Mouse (Mus musculus): Measurements from ENCODE around the gene Cpxm2. TPM values are rescaled to one million over a fixed set of nuclear protein-coding genes. Genes with fewer than 3 reads are reported as not detected.

Cpxm2 gene
- polyA plus RNA-seq, 1 experiment from 2014 or later, result 0.17 TPM

- ATAC-seq (ENCODE audit: extremely low read depth, insufficient number of reproducible peaks, low FRiP score, low TSS enrichment), result no peak
- 62% methylated on average over 4 of the region's 4 CpGs for WGBS
- peaks cover 8% of the 10 kb centered on the region for H3K27me3 ChIP-seq (replicated peaks)
- H3K36me3 ChIP-seq, result no peaks in the 10 kb centered on the region
- no peaks in the 10 kb centered on the region for H3K9me3 ChIP-seq
- H3K4me1 ChIP-seq, result no peaks in the 10 kb centered on the region
- no peak overlapping the region for H3K4me2 ChIP-seq
- no peak overlapping the region for H3K4me3 ChIP-seq
- H3K9ac ChIP-seq, result no peak overlapping the region
- H3K27ac ChIP-seq (replicated peaks), result no peak overlapping the region
Measured at GRCm38 (mm10) chr7:132088181-132088580, 66.4 kb downstream of the Cpxm2 start.

- Histone ChIP-seq H3K36me3 (no peaks in the 10 kb centered on the region), H3K9ac (no peak overlapping the region), H3K27me3 (replicated peaks) (peaks cover 26% of the 10 kb centered on the region), H3K27ac (replicated peaks) (no peak overlapping the region), H3K4me2 (no peak overlapping the region), H3K4me3 (no peak overlapping the region), H3K9me3 (no peaks in the 10 kb centered on the region), H3K4me1 (no peaks in the 10 kb centered on the region)
- WGBS, result 56% methylated on average over 1 of the region's 1 CpGs
- ATAC-seq (ENCODE audit: extremely low read depth, insufficient number of reproducible peaks, low FRiP score, low TSS enrichment), result no peak
Measured at GRCm38 (mm10) chr7:132075825-132076224, 78.7 kb downstream of the Cpxm2 start.

- H3K9me3 ChIP-seq, result no peaks in the 10 kb centered on the region
- H3K9ac ChIP-seq, result no peak overlapping the region
- H3K27ac ChIP-seq (replicated peaks), result no peak overlapping the region
- H3K4me3 ChIP-seq, result no peak overlapping the region
- no peak overlapping the region for H3K4me2 ChIP-seq
- 68% methylated on average over 3 of the region's 3 CpGs for WGBS
- no peaks in the 10 kb centered on the region for H3K36me3 ChIP-seq
- H3K27me3 ChIP-seq (replicated peaks), result peaks cover 33% of the 10 kb centered on the region
- no peak for ATAC-seq (ENCODE audit: extremely low read depth, insufficient number of reproducible peaks, low FRiP score, low TSS enrichment)
- no peaks in the 10 kb centered on the region for H3K4me1 ChIP-seq
Measured at GRCm38 (mm10) chr7:132074503-132074902, 80.0 kb downstream of the Cpxm2 start.

GRCm38 (mm10) chr7:132070877-132071625, 83.5 kb downstream of the Cpxm2 start:
- Histone ChIP-seq H3K36me3 (no peaks in the 10 kb centered on the region), H3K4me3 (no peak overlapping the region), H3K9ac (no peak overlapping the region), H3K4me2 (no peak overlapping the region), H3K27ac (replicated peaks) (no peak overlapping the region), H3K4me1 (0 out of 2 replicates have a peak, but pooled peaks cover 3% of the 10 kb centered on the region), H3K27me3 (replicated peaks) (peaks cover 49% of the 10 kb centered on the region), H3K9me3 (no peaks in the 10 kb centered on the region)
- no peak for ATAC-seq (ENCODE audit: extremely low read depth, insufficient number of reproducible peaks, low FRiP score, low TSS enrichment)
- 72% methylated on average over 6 of the region's 6 CpGs for WGBS

- no peaks in the 10 kb centered on the region for H3K9me3 ChIP-seq
- no peak for ATAC-seq (ENCODE audit: extremely low read depth, insufficient number of reproducible peaks, low FRiP score, low TSS enrichment)
- H3K27me3 ChIP-seq (replicated peaks), result peaks cover 68% of the 10 kb centered on the region
Measured at GRCm38 (mm10) chr7:132067951-132068350, 86.6 kb downstream of the Cpxm2 start.

GRCm38 (mm10) chr7:132067511-132067910, 87.0 kb downstream of the Cpxm2 start:
- 72% methylated on average over 5 of the region's 5 CpGs for WGBS
- no peak for ATAC-seq (ENCODE audit: extremely low read depth, insufficient number of reproducible peaks, low FRiP score, low TSS enrichment)
- H3K9ac ChIP-seq, result no peak overlapping the region
- no peaks in the 10 kb centered on the region for H3K36me3 ChIP-seq
- 0 out of 2 replicates have a peak, but pooled peaks cover 3% of the 10 kb centered on the region for H3K4me1 ChIP-seq
- no peak overlapping the region for H3K4me3 ChIP-seq
- H3K27ac ChIP-seq (replicated peaks), result no peak overlapping the region
- peaks cover 65% of the 10 kb centered on the region for H3K27me3 ChIP-seq (replicated peaks)
- no peak overlapping the region for H3K4me2 ChIP-seq
- H3K9me3 ChIP-seq, result no peaks in the 10 kb centered on the region

More at GRCm38 (mm10) chr7:132067951-132068350, 86.6 kb downstream of the Cpxm2 start:
- Histone ChIP-seq H3K4me1 (0 out of 2 replicates have a peak, but pooled peaks cover 3% of the 10 kb centered on the region), H3K36me3 (no peaks in the 10 kb centered on the region), H3K27ac (replicated peaks) (no peak overlapping the region), H3K4me3 (no peak overlapping the region), H3K9ac (no peak overlapping the region), H3K4me2 (no peak overlapping the region)
- 44% methylated on average over 5 of the region's 5 CpGs for WGBS

- no peaks in the 10 kb centered on the region for H3K36me3 ChIP-seq
- 70% methylated on average over 7 of the region's 7 CpGs for WGBS
- no peak for ATAC-seq (ENCODE audit: extremely low read depth, insufficient number of reproducible peaks, low FRiP score, low TSS enrichment)
- H3K4me2 ChIP-seq, result no peak overlapping the region
- no peak overlapping the region for H3K9ac ChIP-seq
- no peaks in the 10 kb centered on the region for H3K9me3 ChIP-seq
- peaks cover 54% of the 10 kb centered on the region for H3K27me3 ChIP-seq (replicated peaks)
- H3K27ac ChIP-seq (replicated peaks), result no peak overlapping the region
- H3K4me1 ChIP-seq, result no peaks in the 10 kb centered on the region
- H3K4me3 ChIP-seq, result no peak overlapping the region
Measured at GRCm38 (mm10) chr7:132060116-132060515, 94.4 kb downstream of the Cpxm2 start.

- no peak overlapping the region for H3K27ac ChIP-seq (replicated peaks)
- no peak overlapping the region for H3K9ac ChIP-seq
- no peaks in the 10 kb centered on the region for H3K9me3 ChIP-seq
- no peak overlapping the region for H3K4me2 ChIP-seq
- no peaks in the 10 kb centered on the region for H3K4me1 ChIP-seq
- H3K36me3 ChIP-seq, result no peaks in the 10 kb centered on the region
- H3K27me3 ChIP-seq (replicated peaks), result peaks cover 30% of the 10 kb centered on the region
- WGBS, result 75% methylated on average over 7 of the region's 7 CpGs
- no peak overlapping the region for H3K4me3 ChIP-seq
- no peak for ATAC-seq (ENCODE audit: extremely low read depth, insufficient number of reproducible peaks, low FRiP score, low TSS enrichment)
Measured at GRCm38 (mm10) chr7:132056565-132056964, 98.0 kb downstream of the Cpxm2 start.

- Histone ChIP-seq H3K4me2 (no peak overlapping the region), H3K27me3 (replicated peaks) (peaks cover 26% of the 10 kb centered on the region), H3K36me3 (no peaks in the 10 kb centered on the region), H3K4me3 (no peak overlapping the region), H3K4me1 (no peaks in the 10 kb centered on the region), H3K9ac (no peak overlapping the region), H3K27ac (replicated peaks) (no peak overlapping the region), H3K9me3 (no peaks in the 10 kb centered on the region)
- WGBS, result 49% methylated on average over 4 of the region's 4 CpGs
- no peak for ATAC-seq (ENCODE audit: extremely low read depth, insufficient number of reproducible peaks, low FRiP score, low TSS enrichment)
Measured at GRCm38 (mm10) chr7:132046662-132047061, 107.9 kb downstream of the Cpxm2 start.

- peaks cover 32% of the 10 kb centered on the region for H3K27me3 ChIP-seq (replicated peaks)
- no peak overlapping the region for H3K9ac ChIP-seq
- 62% methylated on average over 6 of the region's 6 CpGs for WGBS
- no peaks in the 10 kb centered on the region for H3K9me3 ChIP-seq
- no peaks in the 10 kb centered on the region for H3K4me1 ChIP-seq
- no peaks in the 10 kb centered on the region for H3K36me3 ChIP-seq
- ATAC-seq (ENCODE audit: extremely low read depth, insufficient number of reproducible peaks, low FRiP score, low TSS enrichment), result no peak
- H3K4me2 ChIP-seq, result no peak overlapping the region
- H3K27ac ChIP-seq (replicated peaks), result no peak overlapping the region
- H3K4me3 ChIP-seq, result no peak overlapping the region
Measured at GRCm38 (mm10) chr7:132031940-132032531, 122.5 kb downstream of the Cpxm2 start.

GRCm38 (mm10) chr7:132026671-132027070, 127.9 kb downstream of the Cpxm2 start:
- 50% methylated on average over 6 of the region's 6 CpGs for WGBS
- no peak for ATAC-seq (ENCODE audit: extremely low read depth, insufficient number of reproducible peaks, low FRiP score, low TSS enrichment)
- Histone ChIP-seq H3K27me3 (replicated peaks) (peaks cover 31% of the 10 kb centered on the region), H3K9ac (no peak overlapping the region), H3K9me3 (no peaks in the 10 kb centered on the region), H3K4me3 (no peak overlapping the region), H3K4me2 (no peak overlapping the region), H3K36me3 (no peaks in the 10 kb centered on the region), H3K27ac (replicated peaks) (no peak overlapping the region), H3K4me1 (no peaks in the 10 kb centered on the region)

- Histone ChIP-seq H3K4me1 (no peaks in the 10 kb centered on the region), H3K27me3 (replicated peaks) (peaks cover 25% of the 10 kb centered on the region), H3K4me2 (no peak overlapping the region), H3K4me3 (no peak overlapping the region), H3K9me3 (no peaks in the 10 kb centered on the region), H3K36me3 (no peaks in the 10 kb centered on the region), H3K27ac (replicated peaks) (no peak overlapping the region), H3K9ac (no peak overlapping the region)
- no peak for ATAC-seq (ENCODE audit: extremely low read depth, insufficient number of reproducible peaks, low FRiP score, low TSS enrichment)
- WGBS, result 49% methylated on average over 6 of the region's 6 CpGs
Measured at GRCm38 (mm10) chr7:132025591-132025990, 128.9 kb downstream of the Cpxm2 start.

Measured in heart, embryonic 13.5 days (tissue).